Mouse (Mus musculus) ES-Bruce4 (cell line): ENCODE measurements around the gene Shroom3. TPM values are rescaled to one million over a fixed set of nuclear protein-coding genes. Genes with fewer than 3 reads are reported as not detected.

Source experiments
- H3K27ac ChIP-seq: 2 replicates; pipeline ENCODE4 v1.5.1; 2012; ENCODE audit warnings: low read length, inconsistent platforms; ENCODE audit not compliant: insufficient read depth
- H3K27me3 ChIP-seq: 2 replicates; pipeline ENCODE4 v1.6.1; 2012; ENCODE audit warnings: mild to moderate bottlenecking, low read length, inconsistent platforms; ENCODE audit not compliant: control insufficient read depth, poor library complexity, insufficient read depth, severe bottlenecking
- H3K36me3 ChIP-seq: 2 replicates; pipeline ENCODE4 v1.6.1; 2012; ENCODE audit warnings: inconsistent platforms, mild to moderate bottlenecking, low read length, moderate library complexity; ENCODE audit not compliant: control insufficient read depth, poor library complexity, insufficient read depth, severe bottlenecking
- H3K4me1 ChIP-seq: one replicate; pipeline ENCODE4 v1.8.1; 2011; ENCODE audit warnings: low read length; ENCODE audit not compliant: control insufficient read depth, insufficient read depth
- H3K4me3 ChIP-seq: 2 replicates; pipeline ENCODE4 v1.5.1; 2011; ENCODE audit warnings: low read depth, mild to moderate bottlenecking, low read length
- H3K9ac ChIP-seq: 2 replicates; pipeline ENCODE4 v1.6.1; 2012; ENCODE audit warnings: low read depth, mild to moderate bottlenecking, inconsistent platforms; ENCODE audit not compliant: poor library complexity, severe bottlenecking
- H3K9me3 ChIP-seq: replicated peaks from 2 replicates; pipeline ENCODE4 v1.6.1; 2012; ENCODE audit warnings: mild to moderate bottlenecking, low read length, inconsistent platforms; ENCODE audit not compliant: control insufficient read depth, poor library complexity, insufficient read depth, severe bottlenecking
- CTCF ChIP-seq: IDR thresholded peaks from one replicate; pipeline ENCODE4 v1.8.1; 2011; ENCODE audit warnings: low read depth, low read length
- EP300 ChIP-seq: IDR thresholded peaks from 2 replicates; pipeline ENCODE4 v1.6.1; 2011; ENCODE audit warnings: low read depth, low read length; ENCODE audit not compliant: insufficient read depth
- POLR2A ChIP-seq: IDR thresholded peaks from one replicate; pipeline ENCODE4 v1.8.1; 2011; ENCODE audit warnings: low read length; ENCODE audit not compliant: insufficient read depth
- polyA plus RNA-seq: library from polyadenylated mRNA; stranded (reverse); fragments of >200 nt; gene quantifications from 2 replicates; pipeline ENCODE4 v1.2.4, GENCODE M21; 2011; ENCODE audit warnings: low read depth; ENCODE audit not compliant: missing spikeins, insufficient read depth, insufficient read length

Gene Shroom3
- 49.1 and 54.2 TPM in 2 replicates for polyA plus RNA-seq

- Histone ChIP-seq H3K36me3 (no peaks in the 10 kb centered on the region), H3K4me1 (no peaks in the 10 kb centered on the region), H3K4me3 (peak within 1 kb of the TSS; percentile 75), H3K27me3 (no peaks in the 10 kb centered on the region), H3K9me3 (no peaks in the 10 kb centered on the region), H3K27ac (no peak within 1 kb of the TSS), H3K9ac (peak within 1 kb of the TSS; percentile 45)
- TF ChIP-seq POLR2A = no peak
- no peak for TF ChIP-seq CTCF
- no peak for TF ChIP-seq EP300
Measured at GRCm38 (mm10) chr5:92683351-92683807, at the start of gene Shroom3. Shroom3 (plus strand) TSS chr5:92683435.

GRCm38 (mm10) chr5:92633526-92633925, 49.7 kb upstream of the Shroom3 start:
- TF ChIP-seq EP300 (no peak), POLR2A (no peak), CTCF (no peak)
- Histone ChIP-seq H3K27me3 (no peaks in the 10 kb centered on the region), H3K4me1 (no peaks in the 10 kb centered on the region), H3K9ac (no peak overlapping the region), H3K27ac (no peak overlapping the region), H3K4me3 (no peak overlapping the region), H3K9me3 (no peaks in the 10 kb centered on the region), H3K36me3 (no peaks in the 10 kb centered on the region)

DNA sequence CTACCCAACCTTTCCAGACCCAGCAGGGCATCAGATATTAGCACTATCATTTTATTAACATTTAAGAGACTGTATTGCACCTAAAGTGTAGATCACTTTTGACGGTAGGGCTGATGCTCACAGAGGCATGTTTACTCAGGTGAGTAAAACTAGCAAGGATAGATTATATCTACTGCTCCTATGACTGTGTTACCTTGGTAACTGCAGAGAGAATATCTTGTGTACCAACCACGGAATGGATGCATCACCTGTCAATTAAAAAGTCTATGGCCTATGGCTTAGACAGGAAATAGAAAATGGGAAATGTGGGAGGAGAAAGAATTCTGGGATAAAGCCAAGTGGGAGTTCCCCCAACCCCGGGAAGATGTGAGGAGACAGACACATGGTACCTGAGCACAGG, 48.3 kb upstream of the Shroom3 start:
- no peak for TF ChIP-seq EP300
- TF ChIP-seq POLR2A = no peak
- TF ChIP-seq CTCF = no peak
- Histone ChIP-seq H3K9me3 (no peaks in the 10 kb centered on the region), H3K9ac (no peak overlapping the region), H3K27me3 (no peaks in the 10 kb centered on the region), H3K27ac (no peak overlapping the region), H3K4me3 (no peak overlapping the region), H3K4me1 (no peaks in the 10 kb centered on the region), H3K36me3 (no peaks in the 10 kb centered on the region)

GRCm38 (mm10) chr5:92635891-92636290, 47.3 kb upstream of the Shroom3 start:
- Histone ChIP-seq H3K4me1 (no peaks in the 10 kb centered on the region), H3K36me3 (no peaks in the 10 kb centered on the region), H3K9ac (no peak overlapping the region), H3K27me3 (no peaks in the 10 kb centered on the region), H3K9me3 (no peaks in the 10 kb centered on the region), H3K27ac (no peak overlapping the region), H3K4me3 (no peak overlapping the region)
- TF ChIP-seq EP300 (no peak), CTCF (no peak), POLR2A (no peak)

- TF ChIP-seq CTCF (no peak), POLR2A (no peak), EP300 (no peak)
- H3K9ac ChIP-seq = no peak overlapping the region
- H3K27me3 ChIP-seq = no peaks in the 10 kb centered on the region
- H3K36me3 ChIP-seq = no peaks in the 10 kb centered on the region
- H3K27ac ChIP-seq = no peak overlapping the region
- no peaks in the 10 kb centered on the region for H3K9me3 ChIP-seq
- H3K4me1 ChIP-seq = no peaks in the 10 kb centered on the region
- no peak overlapping the region for H3K4me3 ChIP-seq
Measured at GRCm38 (mm10) chr5:92640861-92641260, 42.4 kb upstream of the Shroom3 start.

DNA sequence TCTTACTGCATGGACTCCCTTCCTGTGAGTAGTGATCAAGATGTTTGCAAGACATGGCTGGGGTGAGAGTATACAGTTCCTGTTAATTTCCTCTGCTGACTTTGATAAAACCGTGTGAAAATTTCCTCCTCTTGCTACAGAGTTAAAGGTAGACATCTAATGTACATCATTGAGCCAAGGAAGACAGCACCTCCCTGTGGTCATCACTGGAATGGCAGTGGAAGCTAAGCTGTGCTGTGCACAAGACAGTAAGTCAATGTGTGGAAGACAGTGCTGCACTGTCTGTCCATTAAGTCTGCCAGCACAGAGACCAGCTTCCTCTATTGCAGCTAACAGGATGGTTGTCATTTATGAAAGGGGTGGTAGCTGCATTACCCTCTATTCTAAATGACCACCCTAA, 27.0 kb upstream of the Shroom3 start:
- Histone ChIP-seq H3K36me3 (no peaks in the 10 kb centered on the region), H3K4me1 (no peaks in the 10 kb centered on the region), H3K27me3 (no peaks in the 10 kb centered on the region), H3K9ac (no peak overlapping the region), H3K27ac (no peak overlapping the region), H3K9me3 (no peaks in the 10 kb centered on the region), H3K4me3 (no peak overlapping the region)
- TF ChIP-seq CTCF (peak; percentile 67), EP300 (no peak), POLR2A (no peak)
